Mouse (Mus musculus): ENCODE data around the gene Erp44. TPM values are rescaled to one million over a fixed set of nuclear protein-coding genes. Genes with fewer than 3 reads are reported as not detected.
A peak's percentile ranks its signal among the peaks of the same experiment; 100 is the strongest.

Gene Erp44
- polyA plus RNA-seq (2015; fragmentation: Nextera tagmentation; extraction: Ambion mirVana), result 103 and 106 TPM in 2 replicates

DNA sequence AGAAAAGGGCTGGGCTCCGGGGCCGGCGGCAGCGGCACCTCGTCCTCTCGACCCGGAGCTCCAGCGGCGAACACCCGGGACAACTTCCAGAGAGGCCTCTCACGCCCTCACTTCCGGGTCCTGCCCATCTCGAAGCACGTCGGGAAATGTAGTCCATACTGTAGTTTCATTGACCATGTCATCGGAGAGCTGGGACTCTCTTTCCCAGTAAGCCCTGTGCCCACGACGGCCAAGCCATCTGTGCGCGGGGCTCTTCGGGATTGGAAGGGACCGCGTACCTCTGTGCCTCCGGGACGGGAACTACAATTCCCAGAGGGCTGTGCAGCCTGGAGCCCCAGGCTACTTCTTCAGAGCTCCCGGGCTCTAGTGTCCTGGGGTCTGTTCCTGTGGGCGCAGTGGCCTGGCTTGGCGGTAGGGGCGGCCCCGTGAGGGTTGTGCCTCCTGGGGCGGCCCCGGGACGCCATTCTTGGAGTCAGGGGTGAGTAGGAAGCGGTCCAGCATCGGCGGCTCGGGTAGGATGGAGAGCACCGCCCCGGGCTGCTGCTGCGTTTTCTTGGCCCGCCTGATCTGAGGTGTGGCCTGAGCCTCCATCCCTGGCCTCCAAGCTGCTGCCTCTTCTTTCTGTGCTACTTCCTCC lies at the start of gene Erp44, which contains the start of gene Invs:
Gene Erp44 (minus strand): TSS at position 61 of the 637 bp plus-strand sequence.
Gene Invs (plus strand): TSS at position 263 of the 637 bp plus-strand sequence.
- Histone ChIP-seq H3K4me1 (ENCODE audit: insufficient read depth, low read length) (peaks cover 10% of the 10 kb centered on the region), H3K27me3 (ENCODE audit: insufficient read depth, low read length) (no peaks in the 10 kb centered on the region), H3K9ac (replicated peaks; ENCODE audit: low read length) (peak within 1 kb of the TSS; percentile 95), H3K36me3 (ENCODE audit: insufficient read depth, low read length) (peaks cover 3% of the 10 kb centered on the region; the same call in 1 of the 2 replicates), H3K4me3 (ENCODE audit: low read length) (peak within 1 kb of the TSS; percentile 95), H3K4me2 (replicated peaks; ENCODE audit: low read depth, low read length) (peak within 1 kb of the TSS; percentile 83), H3K9me3 (ENCODE audit: low read length) (no peaks in the 10 kb centered on the region), H3K27ac (ENCODE audit: low read length) (peak within 1 kb of the TSS; percentile 81)
- WGBS, result 0% methylated on average over 40 of the region's 41 CpGs
- ATAC-seq (ENCODE audit: low FRiP score, low TSS enrichment), result peak; percentile 100

DNA sequence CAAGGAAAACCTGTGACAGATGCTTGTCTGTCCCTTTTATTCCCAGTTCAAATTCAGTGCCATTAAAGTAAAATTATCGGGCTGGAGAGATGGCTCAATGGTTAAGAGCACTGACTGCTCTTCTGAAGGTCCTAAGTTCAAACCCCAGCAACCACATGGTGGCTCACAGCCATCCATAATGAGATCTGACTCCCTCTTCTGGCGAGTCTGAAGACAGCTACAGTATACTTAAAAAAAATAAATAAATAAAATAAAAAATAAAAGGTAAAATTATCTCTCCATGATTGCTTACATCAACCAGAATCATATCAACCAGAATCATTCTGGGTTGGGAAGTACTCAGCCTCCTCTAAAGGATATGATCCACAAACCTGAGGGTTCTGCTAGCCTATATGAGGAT lies 48.7 kb upstream of the Erp44 start:
- no peak for ATAC-seq (ENCODE audit: low FRiP score, low TSS enrichment)
- no peak overlapping the region for H3K4me3 ChIP-seq (ENCODE audit: low read length)
- WGBS, result 72% methylated on average over 2 of the region's 2 CpGs
- no peak overlapping the region for H3K4me2 ChIP-seq (replicated peaks; ENCODE audit: low read depth, low read length)
- no peaks in the 10 kb centered on the region for H3K4me1 ChIP-seq (ENCODE audit: insufficient read depth, low read length)
- no peaks in the 10 kb centered on the region for H3K27me3 ChIP-seq (ENCODE audit: insufficient read depth, low read length)
- no peak overlapping the region for H3K9ac ChIP-seq (replicated peaks; ENCODE audit: low read length)
- H3K27ac ChIP-seq (ENCODE audit: low read length), result no peak overlapping the region
- H3K36me3 ChIP-seq (ENCODE audit: insufficient read depth, low read length), result no peaks in the 10 kb centered on the region
- no peaks in the 10 kb centered on the region for H3K9me3 ChIP-seq (ENCODE audit: low read length)

DNA sequence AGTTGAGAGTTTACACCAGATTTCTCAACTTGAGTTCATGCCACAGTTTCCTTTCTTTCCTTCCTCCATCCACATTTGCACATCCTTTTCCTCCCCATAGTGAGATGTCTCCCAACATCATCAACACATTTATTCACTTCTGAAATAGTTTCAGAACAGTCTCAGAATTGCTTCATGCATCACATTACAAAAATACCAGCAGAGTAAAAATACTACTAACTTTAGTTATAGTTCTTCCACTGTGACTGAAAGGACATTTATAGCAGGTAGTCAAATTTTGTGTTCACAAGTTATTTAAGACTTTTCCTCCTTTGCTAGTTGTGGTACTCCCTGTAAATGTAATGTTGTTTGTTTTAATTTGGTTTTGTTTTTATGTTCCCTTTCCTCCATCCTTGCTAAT lies 47.8 kb upstream of the Erp44 start:
- no peak overlapping the region for H3K4me2 ChIP-seq (replicated peaks; ENCODE audit: low read depth, low read length)
- no peak for ATAC-seq (ENCODE audit: low FRiP score, low TSS enrichment)

DNA sequence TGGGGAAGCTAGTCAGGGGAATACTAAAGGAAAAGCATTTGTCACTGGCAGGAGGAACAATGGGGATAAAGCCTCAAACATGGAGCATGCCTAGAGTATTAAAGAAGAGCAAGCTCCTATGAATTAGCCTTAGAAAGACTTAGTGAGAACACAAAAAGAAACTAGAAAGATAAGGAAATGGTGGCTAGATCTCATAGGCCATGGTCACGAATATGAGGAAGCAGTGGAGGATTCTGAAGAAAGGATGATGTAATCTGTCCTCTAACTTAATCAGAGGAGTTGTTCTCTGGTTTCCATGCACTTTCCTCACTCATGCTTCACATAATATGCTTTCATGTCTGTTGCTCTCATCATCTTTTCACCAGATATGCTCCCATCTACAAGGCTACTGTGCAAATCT lies 42.7 kb upstream of the Erp44 start:
- ATAC-seq (ENCODE audit: low FRiP score, low TSS enrichment), result no peak
- no peaks in the 10 kb centered on the region; the same call in 1 of the 2 replicates for H3K4me1 ChIP-seq (ENCODE audit: insufficient read depth, low read length)
- H3K36me3 ChIP-seq (ENCODE audit: insufficient read depth, low read length), result no peaks in the 10 kb centered on the region
- H3K4me2 ChIP-seq (replicated peaks; ENCODE audit: low read depth, low read length), result no peak overlapping the region
- 62% methylated on average over 1 of the region's 1 CpGs for WGBS
- no peak overlapping the region for H3K27ac ChIP-seq (ENCODE audit: low read length)
- no peak overlapping the region for H3K4me3 ChIP-seq (ENCODE audit: low read length)
- no peaks in the 10 kb centered on the region for H3K27me3 ChIP-seq (ENCODE audit: insufficient read depth, low read length)
- no peaks in the 10 kb centered on the region for H3K9me3 ChIP-seq (ENCODE audit: low read length)
- H3K9ac ChIP-seq (replicated peaks; ENCODE audit: low read length), result no peak overlapping the region

More for the DNA sequence above, 47.8 kb upstream of the Erp44 start:
- Histone ChIP-seq H3K27me3 (ENCODE audit: insufficient read depth, low read length) (no peaks in the 10 kb centered on the region), H3K36me3 (ENCODE audit: insufficient read depth, low read length) (no peaks in the 10 kb centered on the region), H3K9ac (replicated peaks; ENCODE audit: low read length) (no peak overlapping the region), H3K4me1 (ENCODE audit: insufficient read depth, low read length) (no peaks in the 10 kb centered on the region), H3K27ac (ENCODE audit: low read length) (no peak overlapping the region), H3K9me3 (ENCODE audit: low read length) (no peaks in the 10 kb centered on the region), H3K4me3 (ENCODE audit: low read length) (no peak overlapping the region)

DNA sequence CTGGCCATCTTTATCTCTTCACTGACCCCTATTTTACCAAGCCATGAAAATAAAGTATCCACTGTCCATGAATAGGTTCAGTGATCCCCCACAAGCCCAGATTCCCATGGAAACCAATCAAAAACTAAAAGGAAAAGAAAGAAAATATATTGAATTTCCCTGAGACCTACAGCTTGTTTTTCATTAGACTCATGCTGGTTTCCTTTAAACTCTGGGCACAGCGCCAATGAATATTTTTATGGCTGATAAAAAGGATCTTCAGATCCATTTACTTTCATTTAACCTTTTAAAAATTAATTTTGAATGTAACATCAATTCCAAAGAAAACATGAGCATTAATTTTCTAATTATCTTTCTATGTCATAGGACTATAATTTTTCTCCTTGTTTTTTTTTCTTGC lies 41.9 kb upstream of the Erp44 start:
- no peak for ATAC-seq (ENCODE audit: low FRiP score, low TSS enrichment)
- H3K9ac ChIP-seq (replicated peaks; ENCODE audit: low read length), result no peak overlapping the region
- no peak overlapping the region for H3K4me3 ChIP-seq (ENCODE audit: low read length)
- no peaks in the 10 kb centered on the region; the same call in 1 of the 2 replicates for H3K4me1 ChIP-seq (ENCODE audit: insufficient read depth, low read length)
- H3K36me3 ChIP-seq (ENCODE audit: insufficient read depth, low read length), result no peaks in the 10 kb centered on the region
- no peak overlapping the region for H3K4me2 ChIP-seq (replicated peaks; ENCODE audit: low read depth, low read length)
- no peaks in the 10 kb centered on the region for H3K9me3 ChIP-seq (ENCODE audit: low read length)
- H3K27me3 ChIP-seq (ENCODE audit: insufficient read depth, low read length), result no peaks in the 10 kb centered on the region
- WGBS, result 74% methylated on average over 1 of the region's 1 CpGs
- no peak overlapping the region for H3K27ac ChIP-seq (ENCODE audit: low read length)

DNA sequence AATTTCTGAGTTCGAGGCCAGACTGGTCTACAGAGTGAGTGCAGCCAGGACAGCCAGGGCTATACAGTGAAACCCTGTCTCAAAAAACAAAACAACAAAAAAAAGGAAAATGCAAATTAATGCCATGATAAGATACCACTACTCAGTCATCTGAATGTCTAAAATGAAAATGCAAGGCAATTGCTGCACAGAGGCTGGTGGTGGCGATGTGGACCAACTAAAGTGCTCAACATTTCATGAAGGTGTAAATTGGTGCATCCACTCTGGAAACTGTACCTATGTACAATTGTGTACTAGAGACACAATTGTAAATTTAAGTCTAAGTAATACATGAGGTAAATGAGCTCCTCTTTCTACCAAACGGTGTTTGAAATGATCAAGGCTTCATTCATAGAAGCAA lies 36.7 kb upstream of the Erp44 start:
- H3K27me3 ChIP-seq (ENCODE audit: insufficient read depth, low read length), result no peaks in the 10 kb centered on the region
- H3K36me3 ChIP-seq (ENCODE audit: insufficient read depth, low read length), result no peaks in the 10 kb centered on the region
- H3K9me3 ChIP-seq (ENCODE audit: low read length), result no peaks in the 10 kb centered on the region
- no peaks in the 10 kb centered on the region; the same call in 1 of the 2 replicates for H3K4me1 ChIP-seq (ENCODE audit: insufficient read depth, low read length)
- ATAC-seq (ENCODE audit: low FRiP score, low TSS enrichment), result no peak
- no peak overlapping the region for H3K4me3 ChIP-seq (ENCODE audit: low read length)
- WGBS, result 87% methylated on average over 3 of the region's 3 CpGs
- H3K4me2 ChIP-seq (replicated peaks; ENCODE audit: low read depth, low read length), result no peak overlapping the region
- H3K9ac ChIP-seq (replicated peaks; ENCODE audit: low read length), result no peak overlapping the region
- no peak overlapping the region for H3K27ac ChIP-seq (ENCODE audit: low read length)

DNA sequence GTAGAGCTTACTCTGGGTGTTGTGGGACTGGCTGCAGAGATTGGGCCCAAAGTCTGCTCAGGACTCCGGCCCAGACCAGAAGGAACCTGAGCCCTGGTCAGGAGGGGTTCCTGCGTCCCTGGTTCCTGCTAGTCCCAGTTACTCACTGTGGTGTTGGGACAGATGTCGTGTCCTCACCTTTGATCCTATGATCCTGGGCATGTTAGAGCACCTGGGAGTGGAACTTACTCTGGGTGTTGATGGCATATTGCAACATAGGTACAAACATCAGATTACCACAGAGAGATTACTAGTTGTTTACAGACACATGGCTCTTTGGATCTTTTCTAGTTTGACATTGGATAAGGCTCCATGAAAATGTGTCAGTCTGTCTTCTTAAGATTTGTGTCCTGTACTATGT lies 35.5 kb upstream of the Erp44 start:
- no peaks in the 10 kb centered on the region for H3K4me1 ChIP-seq (ENCODE audit: insufficient read depth, low read length)
- H3K9ac ChIP-seq (replicated peaks; ENCODE audit: low read length), result no peak overlapping the region
- H3K4me3 ChIP-seq (ENCODE audit: low read length), result no peak overlapping the region
- H3K36me3 ChIP-seq (ENCODE audit: insufficient read depth, low read length), result peaks cover 3% of the 10 kb centered on the region; the same call in 1 of the 2 replicates
- WGBS, result 87% methylated on average over 3 of the region's 3 CpGs
- no peaks in the 10 kb centered on the region for H3K27me3 ChIP-seq (ENCODE audit: insufficient read depth, low read length)
- H3K4me2 ChIP-seq (replicated peaks; ENCODE audit: low read depth, low read length), result no peak overlapping the region
- H3K9me3 ChIP-seq (ENCODE audit: low read length), result no peaks in the 10 kb centered on the region
- no peak overlapping the region for H3K27ac ChIP-seq (ENCODE audit: low read length)
- no peak for ATAC-seq (ENCODE audit: low FRiP score, low TSS enrichment)

DNA sequence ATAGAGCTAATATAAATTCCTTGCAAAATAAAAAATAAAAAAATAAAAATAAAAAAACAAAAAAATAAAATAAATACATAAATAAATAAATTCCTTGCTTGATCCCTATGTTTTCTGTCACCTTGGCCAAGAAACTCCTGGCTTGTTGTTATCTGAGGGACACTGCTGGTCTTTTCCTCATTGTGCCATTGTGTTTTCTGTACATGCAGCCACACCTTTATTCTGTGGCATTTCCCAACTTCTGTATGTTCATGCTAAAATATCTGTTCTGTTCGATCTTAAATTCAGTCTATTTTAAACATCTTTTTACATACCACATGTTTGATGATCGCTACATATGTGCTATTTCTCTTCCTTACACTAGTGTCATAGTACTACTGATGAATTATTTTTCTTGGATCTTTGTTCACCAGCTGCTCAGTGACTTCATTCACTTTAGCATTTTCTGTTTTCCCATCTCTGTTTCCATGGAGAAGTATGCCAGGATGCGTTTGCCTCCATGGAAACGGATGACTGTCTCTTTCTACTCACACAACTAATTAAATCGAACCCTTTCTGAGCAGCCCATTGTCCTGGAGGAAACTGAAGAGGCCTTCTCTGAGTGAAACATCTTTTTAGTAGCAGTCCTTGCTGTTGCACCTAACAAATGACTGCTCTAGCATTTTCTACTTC lies 7.9 kb upstream of the Erp44 start:
- 82% methylated on average over 5 of the region's 5 CpGs for WGBS
- ATAC-seq (ENCODE audit: low FRiP score, low TSS enrichment), result no peak
- no peaks in the 10 kb centered on the region for H3K9me3 ChIP-seq (ENCODE audit: low read length)
- no peak overlapping the region for H3K9ac ChIP-seq (replicated peaks; ENCODE audit: low read length)
- no peaks in the 10 kb centered on the region for H3K4me1 ChIP-seq (ENCODE audit: insufficient read depth, low read length)
- no peak overlapping the region for H3K4me2 ChIP-seq (replicated peaks; ENCODE audit: low read depth, low read length)
- H3K4me3 ChIP-seq (ENCODE audit: low read length), result no peak overlapping the region
- H3K36me3 ChIP-seq (ENCODE audit: insufficient read depth, low read length), result peaks cover 6% of the 10 kb centered on the region
- no peak overlapping the region for H3K27ac ChIP-seq (ENCODE audit: low read length)
- H3K27me3 ChIP-seq (ENCODE audit: insufficient read depth, low read length), result no peaks in the 10 kb centered on the region

DNA sequence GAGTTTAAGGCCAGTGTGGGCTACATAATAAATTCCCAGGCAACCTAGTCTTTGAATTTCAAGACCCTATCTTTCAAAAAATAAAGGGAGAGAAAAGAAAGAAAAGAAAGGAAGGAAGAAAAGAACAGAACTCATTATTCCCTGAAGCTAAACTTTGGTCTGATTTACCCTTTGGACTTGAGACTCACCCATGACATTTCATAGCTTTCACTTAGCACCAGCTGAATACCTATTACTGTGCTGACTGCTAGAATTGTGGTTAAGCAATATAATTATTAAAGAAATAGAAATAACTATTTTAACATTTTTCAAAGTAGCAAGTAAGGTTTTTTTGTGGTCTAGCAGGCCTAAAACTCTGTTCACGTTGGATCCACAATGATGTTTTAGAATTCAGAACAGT lies 1.8 kb upstream of the Erp44 start:
- Histone ChIP-seq H3K27ac (ENCODE audit: low read length) (no peak overlapping the region), H3K36me3 (ENCODE audit: insufficient read depth, low read length) (peaks cover 3% of the 10 kb centered on the region; the same call in 1 of the 2 replicates), H3K4me1 (ENCODE audit: insufficient read depth, low read length) (peaks cover 10% of the 10 kb centered on the region), H3K4me2 (replicated peaks; ENCODE audit: low read depth, low read length) (no peak overlapping the region), H3K27me3 (ENCODE audit: insufficient read depth, low read length) (no peaks in the 10 kb centered on the region), H3K4me3 (ENCODE audit: low read length) (no peak overlapping the region), H3K9ac (replicated peaks; ENCODE audit: low read length) (no peak overlapping the region), H3K9me3 (ENCODE audit: low read length) (no peaks in the 10 kb centered on the region)
- WGBS, result 92% methylated on average over 1 of the region's 1 CpGs
- no peak for ATAC-seq (ENCODE audit: low FRiP score, low TSS enrichment)
